Mouse (Mus musculus) liver, adult (tissue): Measurements from ENCODE around the gene Adarb1.

ENCODE experiments used
- GATA4 ChIP-seq: IDR thresholded peaks from 2 replicates; pipeline ENCODE4 v1.6.1; 2014; ENCODE audit warnings: mild to moderate bottlenecking, low read length; ENCODE audit not compliant: insufficient replicate concordance

The Adarb1 gene

DNA sequence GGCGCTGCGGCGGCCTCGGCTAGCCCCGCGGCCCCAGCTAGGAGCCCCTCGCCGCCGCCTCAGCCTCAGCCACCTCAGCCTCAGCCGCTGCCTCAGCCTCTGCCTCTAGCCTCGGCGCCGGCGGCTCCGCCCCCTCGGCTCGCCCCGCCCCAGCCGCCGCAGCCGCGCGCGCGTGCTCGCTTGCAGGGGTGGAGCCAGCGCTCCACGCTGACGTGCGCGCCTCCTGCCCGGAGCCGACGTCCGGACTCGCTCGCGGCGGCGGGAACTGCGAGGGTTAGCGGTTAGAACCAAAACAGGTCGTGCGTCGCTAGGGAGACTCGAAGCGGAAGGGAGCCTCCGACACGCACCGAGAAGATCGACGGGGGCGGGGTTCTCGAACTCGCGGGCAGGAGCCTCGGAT, at the start of gene Adarb1:
Gene Adarb1, minus strand, starts transcription at position 133 of the 400 bp plus-strand sequence.
- no peak for TF ChIP-seq GATA4

DNA sequence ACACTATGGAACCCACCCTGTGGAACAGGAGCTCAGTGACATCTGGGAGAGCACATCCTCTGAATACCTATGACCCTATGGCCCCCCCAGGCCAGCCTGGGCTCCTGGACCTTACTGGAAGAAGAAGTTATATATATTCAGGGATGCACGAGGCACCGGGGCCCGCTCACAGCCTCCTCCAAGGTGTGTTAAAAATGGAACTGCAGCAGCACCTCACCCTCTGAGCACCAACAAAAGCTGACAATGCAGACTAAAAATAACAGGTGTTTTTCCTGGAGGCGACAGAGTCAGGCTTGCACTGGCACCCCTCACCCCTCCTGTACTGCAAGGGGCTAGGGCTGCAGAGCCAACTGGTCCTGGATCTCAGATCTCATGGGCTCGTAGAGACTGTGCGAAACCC, 49.3 kb upstream of the Adarb1 start:
- no peak for TF ChIP-seq GATA4

- no peak for TF ChIP-seq GATA4
Measured at GRCm38 (mm10) chr10:77465902-77466301, 47.8 kb upstream of the Adarb1 start.

DNA sequence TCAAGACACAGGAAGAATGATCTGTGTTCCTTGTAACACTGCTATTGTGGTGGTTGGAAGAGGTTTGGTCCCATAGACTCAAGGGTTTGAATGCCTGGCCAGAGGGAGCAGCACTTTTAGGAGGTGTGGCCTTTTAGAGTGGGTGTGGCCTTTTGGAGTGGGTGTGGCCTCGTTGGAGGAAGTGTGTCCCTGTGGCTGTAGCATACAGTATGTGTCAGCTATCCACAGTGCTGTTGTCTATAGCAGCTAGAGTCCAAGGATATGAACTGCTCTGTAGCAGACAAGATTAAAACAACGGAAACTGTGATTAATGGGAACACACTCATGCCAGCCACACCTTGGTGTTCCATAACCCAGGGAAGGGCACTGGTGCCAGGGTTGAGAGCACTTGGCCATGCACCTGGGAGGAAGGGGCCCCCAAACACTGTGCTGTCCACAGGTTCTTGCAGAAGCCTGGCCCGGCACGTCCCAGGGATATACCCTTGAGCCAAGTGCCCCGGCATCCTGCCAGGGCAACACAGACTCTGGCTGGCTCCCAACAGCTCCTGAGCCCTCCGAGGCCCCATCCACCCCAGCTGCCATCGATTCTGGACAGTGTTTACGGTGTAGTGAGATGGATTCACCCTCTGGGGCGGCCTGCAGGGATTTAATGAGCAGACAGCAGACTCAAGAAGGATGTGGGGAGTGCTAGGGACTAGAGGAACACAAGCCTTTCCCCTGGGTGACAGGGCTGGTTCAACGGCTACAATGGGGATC, 46.3 kb upstream of the Adarb1 start:
- TF ChIP-seq GATA4: no peak

GRCm38 (mm10) chr10:77461161-77461560, 43.1 kb upstream of the Adarb1 start:
- no peak for TF ChIP-seq GATA4

GRCm38 (mm10) chr10:77457701-77458100, 39.6 kb upstream of the Adarb1 start:
- TF ChIP-seq GATA4: no peak

DNA sequence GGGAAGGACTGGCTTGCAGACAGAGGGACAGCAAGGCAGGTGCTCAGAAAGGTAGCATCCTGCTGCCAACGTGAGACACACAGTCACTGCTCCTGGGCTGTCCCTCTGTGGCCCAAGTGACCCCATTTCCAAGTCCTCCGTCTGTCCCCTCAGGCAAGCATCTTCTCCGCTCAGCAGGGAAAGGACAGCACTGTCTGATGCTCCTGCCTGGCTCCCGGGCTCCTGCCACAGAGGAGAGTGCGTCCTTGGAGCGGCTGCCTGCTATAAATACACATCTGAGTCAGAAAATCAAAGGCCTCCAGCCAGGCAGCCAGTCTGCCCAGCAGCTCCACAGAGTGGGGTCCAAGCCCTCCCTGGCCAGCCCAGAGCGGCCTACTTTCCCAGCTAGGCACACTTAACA, 38.4 kb upstream of the Adarb1 start:
- TF ChIP-seq GATA4: no peak

DNA sequence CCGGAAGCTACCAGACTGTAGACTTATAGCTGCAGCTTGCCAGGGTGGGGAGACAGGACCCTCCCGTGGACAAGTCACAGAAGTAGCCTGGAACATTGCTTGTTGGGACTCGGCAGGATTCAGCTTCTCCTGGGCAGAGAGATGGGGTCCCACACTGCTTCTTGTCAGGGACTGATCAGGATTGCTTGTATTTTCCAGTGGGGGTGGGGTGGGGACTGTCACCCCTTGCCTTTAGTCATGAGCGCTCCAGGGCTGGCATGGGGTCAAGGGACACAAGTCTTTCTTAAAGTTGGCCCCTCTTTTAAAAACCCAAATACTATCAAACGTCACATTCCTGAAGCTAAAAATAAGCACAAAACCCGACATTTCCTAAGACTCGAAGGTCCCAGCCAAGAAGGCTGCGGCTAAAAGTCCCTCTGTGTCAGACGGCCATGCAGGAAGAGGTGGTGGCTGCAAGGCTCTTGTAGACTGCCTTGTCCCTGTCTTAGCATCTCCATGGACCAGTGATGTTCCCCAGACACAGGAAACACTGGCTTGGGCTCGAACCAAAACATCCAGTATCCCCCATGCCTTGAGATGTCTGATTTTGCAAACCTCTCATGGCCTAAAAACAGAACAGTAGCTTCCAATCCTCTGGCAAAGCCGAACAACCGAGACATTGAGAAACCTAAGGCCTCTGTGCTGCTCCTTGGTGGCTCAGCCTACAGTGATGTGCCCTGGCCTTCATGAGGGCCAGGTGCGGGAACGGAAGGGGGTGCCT, 37.4 kb upstream of the Adarb1 start:
- no peak for TF ChIP-seq GATA4

DNA sequence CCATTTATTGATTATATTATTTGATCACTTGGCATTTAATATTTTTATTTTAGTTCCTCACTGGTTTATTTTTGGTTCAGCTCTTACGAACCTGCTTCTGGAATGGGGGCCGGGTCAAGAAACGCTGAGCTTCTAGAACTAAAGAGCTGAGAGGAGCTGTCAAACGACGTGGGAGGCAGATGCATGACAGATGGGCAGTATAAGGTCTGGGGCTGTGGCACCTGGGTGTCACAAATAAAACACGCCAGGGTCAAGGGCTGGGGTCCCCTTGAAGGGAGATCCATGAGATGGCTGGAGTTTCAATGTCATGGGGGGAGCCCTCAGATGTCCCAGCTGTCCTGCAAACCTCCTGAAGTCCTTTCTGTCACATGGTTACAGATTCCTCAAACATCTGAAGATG, 36.7 kb upstream of the Adarb1 start:
- no peak for TF ChIP-seq GATA4

- TF ChIP-seq GATA4: no peak
Measured at GRCm38 (mm10) chr10:77451822-77452221, 33.8 kb upstream of the Adarb1 start.

DNA sequence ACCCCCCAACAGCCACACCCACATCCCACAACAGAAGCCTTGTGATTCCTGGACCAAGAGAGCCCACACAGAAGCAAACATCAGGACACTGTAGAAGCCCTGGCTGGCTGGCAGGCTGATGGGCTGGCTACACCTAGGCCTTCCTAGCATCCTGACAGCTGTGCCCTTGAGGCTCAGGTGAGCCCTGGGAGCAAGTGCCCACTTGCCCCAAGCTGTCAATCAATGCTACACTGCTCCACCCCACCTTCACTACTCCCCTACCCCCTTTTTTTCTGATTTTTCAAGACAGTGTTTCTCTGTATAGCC, 32.0 kb upstream of the Adarb1 start:
- no peak for TF ChIP-seq GATA4

DNA sequence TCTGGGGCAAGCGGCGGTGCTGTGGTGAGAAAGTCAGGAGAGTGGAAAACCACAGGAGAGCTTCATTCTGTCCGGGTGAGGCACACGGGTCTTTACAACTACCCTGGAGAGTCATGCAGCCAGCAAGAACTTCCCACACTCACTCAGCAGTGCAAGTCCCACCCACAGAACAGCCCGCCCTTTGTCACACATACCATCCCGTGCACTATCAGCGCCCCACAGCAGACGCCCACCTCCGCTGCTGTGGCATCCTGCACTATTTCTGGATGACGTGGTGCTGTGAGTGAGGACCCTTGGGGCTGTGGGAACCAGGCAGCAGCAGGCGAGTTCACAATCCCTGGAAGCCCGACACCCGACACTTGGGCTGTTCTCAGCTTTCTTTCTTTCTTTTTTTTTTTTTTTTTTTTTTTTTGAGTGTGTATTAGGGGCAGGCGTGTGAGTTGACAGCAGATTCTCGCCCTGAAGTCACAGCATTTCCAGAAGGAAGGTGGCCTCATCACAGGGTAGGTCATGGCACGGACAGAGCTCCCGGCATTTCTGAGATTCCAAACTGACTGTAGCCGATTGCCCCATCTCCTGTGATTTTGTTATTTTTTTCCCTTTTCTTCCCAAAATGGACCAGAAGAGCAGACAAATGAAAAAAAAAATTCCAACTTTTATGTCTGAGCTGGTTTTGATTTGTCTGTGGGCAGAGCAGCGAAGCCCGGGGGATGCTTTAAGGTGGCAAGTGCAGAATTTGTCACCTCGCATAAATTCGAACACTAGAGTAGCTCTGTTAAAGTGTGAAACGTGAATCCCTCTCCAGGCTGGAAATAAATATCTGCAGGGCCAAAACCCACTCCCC, 31.5 kb upstream of the Adarb1 start:
- peak; percentile 25; the same call in 1 of the 2 replicates for TF ChIP-seq GATA4

- peak; percentile 85; the same call in 1 of the 2 replicates for TF ChIP-seq GATA4
Measured at GRCm38 (mm10) chr10:77448698-77449247, 30.7 kb upstream of the Adarb1 start.

DNA sequence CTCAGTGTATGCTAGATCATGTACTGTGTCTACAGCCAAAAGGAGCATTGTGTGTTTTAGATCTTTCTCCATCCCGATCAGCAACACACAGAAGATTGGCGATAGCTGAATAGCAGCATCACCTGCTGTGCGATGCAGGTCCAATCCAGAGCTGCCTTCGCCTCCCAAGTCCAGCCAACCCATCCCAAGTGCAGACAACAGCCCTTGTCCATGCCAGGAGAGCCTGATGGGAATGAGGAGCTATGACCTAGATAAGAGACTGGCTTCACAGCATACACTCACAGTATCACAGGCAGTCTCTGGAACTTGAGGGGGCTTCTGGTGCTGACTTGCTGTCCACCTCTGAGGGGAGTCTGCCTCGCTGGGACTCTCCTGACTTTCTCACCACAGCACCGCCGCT, 30.1 kb upstream of the Adarb1 start:
- TF ChIP-seq GATA4: no peak

- no peak for TF ChIP-seq GATA4
Measured at GRCm38 (mm10) chr10:77447755-77448154, 29.7 kb upstream of the Adarb1 start.

DNA sequence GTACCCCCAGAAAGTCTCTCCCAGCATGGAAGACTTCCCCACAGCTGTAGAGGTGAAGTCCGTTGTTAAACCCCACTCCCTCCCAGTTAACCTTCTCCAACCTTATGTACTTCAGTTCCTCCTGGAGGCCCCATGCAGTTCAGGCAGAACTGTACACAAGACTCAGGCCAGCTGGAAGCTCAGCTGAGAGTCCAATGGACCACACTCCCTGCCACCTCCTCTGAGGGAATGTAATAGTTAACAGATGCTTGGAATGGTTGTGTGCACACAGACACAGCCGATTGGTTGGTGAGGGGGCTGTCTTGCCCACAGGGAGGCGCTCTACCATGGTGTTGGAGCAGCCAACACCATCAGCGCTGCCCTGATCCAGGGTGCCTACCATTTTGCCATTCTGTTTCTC, 24.2 kb upstream of the Adarb1 start:
- no peak for TF ChIP-seq GATA4

DNA sequence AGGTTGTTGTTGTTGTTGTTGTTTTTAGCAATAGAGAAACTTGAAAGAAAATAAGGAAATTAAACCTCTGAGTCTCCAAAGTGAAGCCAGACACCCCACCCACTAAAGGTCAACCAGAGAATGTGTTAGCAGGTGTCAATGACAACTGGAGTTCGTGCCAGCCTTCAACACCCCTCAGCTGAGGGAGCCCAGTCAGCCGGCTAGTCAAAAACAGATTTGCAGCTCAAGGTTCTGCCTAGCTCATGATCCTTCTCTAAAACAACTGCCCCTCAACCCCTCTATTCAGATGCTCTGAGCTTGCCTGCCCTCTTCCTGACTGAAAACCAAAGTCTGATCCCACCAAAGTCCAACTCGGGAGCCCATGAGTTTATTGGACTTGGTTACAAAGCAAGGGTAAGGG, 23.7 kb upstream of the Adarb1 start:
- no peak for TF ChIP-seq GATA4
